Mouse (Mus musculus): ENCODE measurements around the gene Chpt1.
"Not testable (repeated sequence)": the region's sequence is repeated elsewhere in the genome, so short reads cannot be mapped to it uniquely, and the experiment has no call there.

The Chpt1 gene

GRCm38 (mm10) chr10:88503421-88504314 is at the start of gene Chpt1:
Chpt1 (minus strand) TSS chr10:88504073.
- peak; percentile 85 for DNase-seq (ENCODE audit: low read depth, low spot score)

DNA sequence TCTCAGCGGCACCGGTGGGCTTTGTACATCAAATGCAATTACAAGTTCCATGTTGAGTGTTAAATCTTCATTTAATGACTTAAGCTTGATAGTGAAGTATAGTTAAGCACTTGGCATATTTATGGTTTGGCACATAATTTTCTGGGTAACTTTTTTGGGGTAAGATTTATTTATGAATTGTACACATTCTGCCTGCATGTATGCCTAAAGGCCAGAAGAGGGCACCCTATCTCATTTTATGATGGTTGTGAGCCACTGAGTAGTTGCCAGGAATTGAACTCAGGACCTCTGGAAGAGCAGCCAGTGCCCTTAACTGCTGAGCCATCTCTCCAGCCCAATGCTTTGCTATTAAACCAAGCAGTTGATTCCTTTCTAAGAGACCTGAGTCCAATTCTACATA is 48.9 kb upstream of the Chpt1 start:
- DNase-seq (ENCODE audit: low read depth, low spot score): peak; percentile 21

GRCm38 (mm10) chr10:88550225-88550624 is 46.4 kb upstream of the Chpt1 start:
- DNase-seq (ENCODE audit: low read depth, low spot score): peak; percentile 76

DNA sequence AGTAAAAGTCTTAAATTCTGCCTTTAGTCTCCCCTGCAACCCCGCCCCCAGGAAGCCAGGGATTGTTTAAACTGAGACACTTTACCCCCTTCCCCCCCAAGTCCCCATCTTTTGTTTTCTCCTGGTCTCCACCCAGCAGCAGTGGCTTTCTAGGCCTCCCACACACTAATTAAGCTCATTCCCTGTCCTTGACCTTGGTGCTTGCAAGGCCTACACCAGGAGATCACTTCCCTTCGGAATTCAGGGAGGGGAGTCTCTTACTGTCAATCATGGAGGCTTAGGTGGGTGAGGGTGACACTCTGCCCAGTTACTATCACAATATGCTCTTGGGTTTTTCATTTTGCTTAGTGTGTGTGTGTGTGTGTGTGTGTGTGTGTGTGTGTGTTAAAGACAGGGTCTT is 43.8 kb upstream of the Chpt1 start:
- peak; percentile 99 for DNase-seq (ENCODE audit: low read depth, low spot score)

- no peak for DNase-seq (ENCODE audit: low read depth, low spot score)
These were observed 26.8 kb upstream of the Chpt1 start for GRCm38 (mm10) chr10:88530631-88531030.

DNA sequence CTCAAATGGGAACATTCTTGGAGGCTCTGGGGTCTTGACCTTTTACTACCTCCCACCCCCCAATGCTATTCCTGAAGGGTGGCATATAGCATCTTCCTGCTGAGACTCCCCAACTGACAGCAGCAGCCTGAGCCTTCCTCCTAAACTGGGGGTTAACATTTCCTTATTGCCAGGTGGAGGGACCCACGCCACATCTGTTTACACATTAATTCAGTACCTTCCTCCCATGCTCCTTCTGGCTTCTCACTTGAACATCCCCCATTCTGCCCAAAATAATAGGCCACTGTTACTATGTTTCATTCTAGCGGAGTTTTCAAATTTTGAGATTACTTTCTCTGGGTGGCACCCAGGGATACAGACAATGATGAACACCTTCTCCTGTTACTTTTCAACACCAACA is 20.1 kb upstream of the Chpt1 start:
- DNase-seq (ENCODE audit: low read depth, low spot score): no peak

DNA sequence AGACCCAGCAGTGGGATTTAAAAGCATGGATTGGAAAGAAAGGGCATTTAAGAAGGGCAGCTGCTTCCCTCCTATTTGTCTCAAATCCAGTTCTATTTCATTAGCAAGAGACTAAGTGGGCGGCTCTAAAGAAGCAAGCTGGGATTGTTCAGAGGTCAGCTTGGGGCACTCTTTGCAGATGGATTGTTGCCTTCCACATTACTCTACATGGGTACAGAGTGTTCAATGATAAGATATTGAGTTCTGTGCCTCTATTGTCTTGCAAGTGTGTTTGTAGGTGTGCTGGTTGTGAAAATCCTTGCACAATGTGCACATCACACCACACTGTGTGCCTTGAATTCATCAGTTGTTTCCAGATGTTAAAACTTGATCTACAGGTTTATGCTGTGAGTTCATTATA is 19.3 kb upstream of the Chpt1 start:
- DNase-seq (ENCODE audit: low read depth, low spot score): no peak

- no peak for DNase-seq (ENCODE audit: low read depth, low spot score)
These were observed 18.9 kb upstream of the Chpt1 start for GRCm38 (mm10) chr10:88522795-88523194.

GRCm38 (mm10) chr10:88515049-88515448 is 11.2 kb upstream of the Chpt1 start:
- not testable (repeated sequence) for DNase-seq (ENCODE audit: low read depth, low spot score)

DNA sequence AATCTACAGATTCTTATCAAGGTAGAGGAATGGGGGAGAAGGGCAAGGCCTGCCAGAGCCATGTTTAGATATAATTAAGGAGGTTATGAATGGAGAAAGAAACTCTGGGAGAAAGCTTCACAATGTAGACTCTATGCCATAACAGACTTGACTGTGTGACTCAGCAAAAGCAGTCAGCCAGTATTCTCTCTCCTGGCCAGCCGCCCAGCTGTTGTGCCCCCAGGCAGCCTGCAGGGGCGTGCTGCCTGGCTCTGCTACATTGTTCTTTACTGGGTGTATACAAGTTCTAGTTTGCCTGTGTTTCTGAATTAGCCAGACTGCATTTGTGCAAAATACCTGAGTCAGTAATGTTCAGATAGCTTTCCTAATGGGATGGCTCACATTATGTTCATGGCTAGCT is 10.6 kb upstream of the Chpt1 start:
- DNase-seq (ENCODE audit: low read depth, low spot score): peak; percentile 84

- peak; percentile 84 for DNase-seq (ENCODE audit: low read depth, low spot score)
These were observed 9.8 kb upstream of the Chpt1 start for GRCm38 (mm10) chr10:88513574-88514135.

DNA sequence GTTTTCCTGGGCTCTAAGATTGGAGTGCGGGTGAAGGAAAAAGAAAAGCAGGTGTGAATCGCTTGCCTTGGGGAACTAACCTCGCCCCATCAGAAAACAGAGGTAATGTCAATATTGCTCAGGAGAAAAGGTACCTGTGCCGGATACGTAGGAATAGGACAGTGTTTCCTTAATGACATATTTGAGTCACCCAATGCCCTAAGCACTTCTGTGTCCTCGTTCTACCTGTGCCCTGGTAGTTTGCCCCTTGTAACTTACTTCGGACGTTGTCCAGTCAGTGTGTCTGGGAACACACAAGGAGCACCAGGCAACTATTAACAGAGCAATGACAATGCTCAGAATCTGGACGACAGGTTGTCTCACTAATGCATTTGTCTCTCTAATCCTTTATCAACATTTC is 7.5 kb upstream of the Chpt1 start:
- DNase-seq (ENCODE audit: low read depth, low spot score): no peak

GRCm38 (mm10) chr10:88510503-88511271 is 6.8 kb upstream of the Chpt1 start:
- DNase-seq (ENCODE audit: low read depth, low spot score): no peak

DNA sequence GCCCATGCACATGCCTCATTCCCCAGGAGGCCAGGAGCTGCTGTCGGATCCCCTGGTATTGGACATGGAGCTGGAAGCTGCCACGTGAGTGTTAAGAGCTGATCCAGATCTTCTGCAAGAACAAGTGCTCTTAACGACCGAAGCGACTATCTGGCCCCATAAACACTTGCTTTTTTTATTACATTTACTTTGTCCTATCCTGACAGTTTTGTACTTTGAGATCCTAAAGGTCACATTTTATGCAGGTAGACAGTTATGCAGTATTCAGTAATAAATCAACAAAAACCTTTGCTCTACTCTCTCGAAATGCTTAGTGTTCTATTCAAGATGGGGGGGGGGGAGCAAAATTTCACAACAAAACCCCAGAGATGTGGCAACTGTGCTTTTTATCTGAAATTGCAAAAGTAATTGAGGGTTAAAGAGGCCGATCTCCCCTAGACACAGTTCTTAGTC is 3.8 kb upstream of the Chpt1 start:
- DNase-seq (ENCODE audit: low read depth, low spot score): no peak

- DNase-seq (ENCODE audit: low read depth, low spot score): no peak
These were observed 1.4 kb upstream of the Chpt1 start for GRCm38 (mm10) chr10:88505256-88505655.

DNA sequence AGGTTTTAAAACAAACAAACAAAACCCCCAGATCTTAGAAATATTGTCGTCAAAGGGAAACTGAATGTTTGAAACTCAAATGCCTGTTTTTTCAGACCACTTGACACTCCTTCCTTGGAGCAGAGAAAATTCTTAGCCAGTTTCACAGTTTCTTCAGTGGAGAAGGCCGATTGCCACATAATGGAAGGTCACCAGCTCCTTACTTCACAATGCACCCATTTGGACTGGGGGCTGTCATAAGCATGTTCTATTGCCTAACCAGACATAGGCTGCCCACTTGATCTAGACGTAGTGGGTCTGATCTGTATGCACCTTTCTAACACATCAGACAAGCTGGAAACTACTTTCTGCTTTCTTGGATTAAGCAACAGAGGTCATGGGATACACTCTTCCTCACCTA is 608 bp upstream of the Chpt1 start:
- DNase-seq (ENCODE audit: low read depth, low spot score): no peak

- DNase-seq (ENCODE audit: low read depth, low spot score): no peak
These were observed 954 bp downstream of the Chpt1 start for GRCm38 (mm10) chr10:88502919-88503318.

DNA sequence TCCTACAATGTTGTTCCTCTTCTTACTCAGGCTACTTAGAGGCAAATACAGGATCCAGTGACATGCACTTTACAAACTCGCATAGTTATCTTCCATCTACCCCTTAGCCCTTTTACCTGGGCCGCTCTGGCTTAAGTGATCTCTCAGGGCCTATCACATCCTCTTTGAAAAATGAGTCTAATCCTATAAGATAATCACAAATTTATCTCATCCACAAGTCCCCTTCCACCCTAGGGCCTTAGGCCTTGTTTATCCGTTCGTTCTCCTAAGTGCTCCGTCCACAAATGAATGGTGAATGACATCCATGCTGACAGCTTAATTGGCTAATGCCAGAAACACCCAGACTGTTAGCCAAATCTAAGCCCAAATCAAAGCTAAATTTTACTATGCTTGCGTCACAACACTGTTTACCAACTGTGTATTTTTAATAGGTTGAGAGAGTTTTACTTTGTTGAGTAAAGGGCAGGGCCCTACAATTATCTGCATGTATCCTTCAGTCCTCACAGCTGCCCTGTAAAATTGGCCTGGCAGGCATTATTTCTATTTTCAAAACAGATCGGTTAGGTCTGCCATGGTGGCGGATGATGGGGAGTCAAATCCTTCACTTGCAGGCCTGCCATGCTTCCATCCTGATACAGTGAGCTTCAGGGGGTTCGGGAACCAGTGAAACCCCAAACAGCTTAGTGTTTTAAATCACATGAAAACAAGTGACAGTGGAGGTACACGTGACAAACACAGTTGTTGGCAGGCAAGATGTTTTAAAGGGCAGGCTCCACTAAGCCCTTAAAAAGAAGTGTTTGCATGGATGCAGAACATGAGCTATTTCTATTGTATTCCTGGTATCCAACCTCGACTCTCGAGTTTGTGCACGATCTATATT is 1.7 kb downstream of the Chpt1 start:
- DNase-seq (ENCODE audit: low read depth, low spot score): no peak

DNA sequence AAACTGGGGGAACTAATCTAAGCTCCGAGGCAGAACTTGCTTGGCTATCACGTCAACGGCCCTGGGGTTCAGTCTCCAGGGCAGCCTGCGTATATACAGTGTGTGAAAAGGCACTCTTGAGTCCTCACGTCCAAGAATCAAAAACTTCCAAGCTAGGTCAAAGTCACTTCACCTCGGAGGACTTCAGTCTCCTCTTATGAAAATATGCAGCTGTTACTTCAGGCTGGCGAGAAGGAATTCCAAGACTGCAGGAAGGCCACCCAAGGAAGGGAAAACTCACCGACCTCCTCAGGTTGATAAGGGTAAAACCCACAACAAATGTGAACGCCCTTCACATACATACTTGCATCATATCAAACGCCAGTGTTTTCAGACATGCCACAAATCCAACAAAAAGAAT is 2.5 kb downstream of the Chpt1 start:
- no peak for DNase-seq (ENCODE audit: low read depth, low spot score)

DNA sequence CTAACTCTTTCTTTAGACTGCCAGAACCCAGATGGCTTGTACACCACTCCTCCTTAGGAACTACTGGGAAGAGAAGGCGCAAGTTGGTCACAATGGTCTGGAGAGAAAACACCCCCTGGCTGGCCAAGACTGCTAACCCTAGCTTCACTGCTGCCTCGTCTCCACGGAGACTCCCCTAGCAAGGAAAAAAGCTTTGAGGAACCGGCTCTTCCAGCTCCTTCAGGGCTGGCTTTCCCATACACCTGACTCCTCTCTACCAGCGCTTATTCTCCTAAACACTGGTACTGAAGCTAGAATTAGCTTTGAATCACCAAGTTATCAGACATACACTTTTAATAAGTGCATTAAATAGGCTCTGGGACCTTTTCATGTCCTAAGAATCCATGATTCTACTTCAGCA is 3.9 kb downstream of the Chpt1 start:
- no peak for DNase-seq (ENCODE audit: low read depth, low spot score)

DNA sequence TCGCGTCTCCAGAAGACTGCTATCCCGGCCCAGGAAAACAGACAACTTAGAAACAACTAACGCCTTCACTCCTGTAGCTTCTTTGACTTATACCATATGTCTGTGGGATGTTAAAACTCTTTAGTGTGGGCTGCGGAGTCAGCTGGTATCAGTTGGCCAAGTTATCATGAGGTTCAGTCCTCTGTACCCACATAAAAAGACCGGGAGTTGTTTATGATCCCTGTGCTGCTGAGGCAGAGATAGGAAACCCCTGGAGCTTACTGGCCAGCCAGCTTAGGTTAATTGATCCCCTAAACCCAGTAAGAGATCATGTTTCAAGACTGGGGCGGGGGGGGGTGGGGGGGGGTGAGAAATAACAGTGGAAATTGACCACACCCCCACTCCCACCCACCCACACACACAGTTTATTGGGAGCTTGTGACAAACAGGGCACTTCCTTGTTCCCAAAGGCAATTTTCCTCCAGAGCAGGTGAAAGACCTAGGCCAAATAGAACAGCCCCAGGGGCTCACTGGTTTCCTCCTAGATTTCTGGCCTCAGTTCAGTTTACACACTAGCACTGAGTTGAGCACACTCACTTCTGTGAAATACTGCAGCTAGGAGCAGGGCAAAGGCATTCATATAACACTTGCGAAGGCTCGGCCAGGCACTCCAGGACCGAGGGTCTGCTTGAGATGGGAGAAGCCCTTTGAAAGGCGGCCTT is 6.9 kb downstream of the Chpt1 start:
- no peak for DNase-seq (ENCODE audit: low read depth, low spot score)

Measured in R1 (cell line).